Mouse (Mus musculus): ENCODE data around the gene Gm17545.

The Gm17545 gene

DNA sequence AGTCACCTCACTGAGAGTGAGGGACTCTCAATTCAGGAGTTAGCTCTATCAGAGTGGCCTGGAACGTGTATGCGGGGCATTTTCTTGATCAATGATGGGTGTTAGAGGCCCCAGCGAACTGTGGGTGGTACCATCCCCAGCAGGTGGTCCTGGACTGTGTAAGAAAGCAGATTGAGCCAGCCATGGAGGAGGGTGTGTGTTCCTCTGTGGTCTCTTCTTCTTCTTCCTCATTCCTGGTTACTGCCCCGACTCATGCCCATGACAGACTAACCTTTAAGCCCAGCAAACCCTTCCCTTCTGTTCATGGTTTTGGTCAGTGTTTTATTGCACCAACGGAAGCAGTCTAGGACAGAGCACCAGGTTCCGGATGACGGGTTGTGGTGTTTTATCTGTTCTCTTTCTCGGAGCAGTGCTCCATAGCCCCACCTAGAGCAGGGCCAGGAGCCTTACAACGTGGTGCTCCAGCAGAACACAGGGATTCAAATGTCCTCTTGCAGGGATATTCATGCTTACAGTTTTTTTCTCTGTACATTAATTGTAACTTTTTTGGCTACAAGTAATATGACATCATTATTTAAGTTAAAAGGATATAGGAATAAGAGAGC is 40.2 kb downstream of the Gm17545 start:
- CTCF ChIA-PET, result no interaction called here

DNA sequence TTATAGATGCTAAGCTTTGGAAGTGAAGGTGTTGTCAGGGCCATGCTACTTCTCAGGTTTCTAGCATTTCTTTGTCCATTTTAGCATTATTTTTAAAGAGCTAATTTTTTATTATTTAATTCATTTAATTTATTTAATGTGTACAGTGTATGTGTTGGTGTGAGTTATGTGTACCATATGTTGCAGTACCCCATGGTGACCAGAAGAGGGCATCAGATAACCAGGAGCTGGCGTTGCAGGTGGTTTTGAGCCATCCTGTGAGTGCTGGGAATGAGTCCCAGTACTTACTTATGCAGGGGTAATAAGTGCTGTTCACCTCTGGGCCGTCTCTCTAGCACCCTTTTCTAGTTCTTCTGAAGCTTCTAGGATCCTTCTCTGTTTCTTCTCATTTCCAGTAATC is 41.0 kb downstream of the Gm17545 start:
- CTCF ChIA-PET, result no interaction called here

DNA sequence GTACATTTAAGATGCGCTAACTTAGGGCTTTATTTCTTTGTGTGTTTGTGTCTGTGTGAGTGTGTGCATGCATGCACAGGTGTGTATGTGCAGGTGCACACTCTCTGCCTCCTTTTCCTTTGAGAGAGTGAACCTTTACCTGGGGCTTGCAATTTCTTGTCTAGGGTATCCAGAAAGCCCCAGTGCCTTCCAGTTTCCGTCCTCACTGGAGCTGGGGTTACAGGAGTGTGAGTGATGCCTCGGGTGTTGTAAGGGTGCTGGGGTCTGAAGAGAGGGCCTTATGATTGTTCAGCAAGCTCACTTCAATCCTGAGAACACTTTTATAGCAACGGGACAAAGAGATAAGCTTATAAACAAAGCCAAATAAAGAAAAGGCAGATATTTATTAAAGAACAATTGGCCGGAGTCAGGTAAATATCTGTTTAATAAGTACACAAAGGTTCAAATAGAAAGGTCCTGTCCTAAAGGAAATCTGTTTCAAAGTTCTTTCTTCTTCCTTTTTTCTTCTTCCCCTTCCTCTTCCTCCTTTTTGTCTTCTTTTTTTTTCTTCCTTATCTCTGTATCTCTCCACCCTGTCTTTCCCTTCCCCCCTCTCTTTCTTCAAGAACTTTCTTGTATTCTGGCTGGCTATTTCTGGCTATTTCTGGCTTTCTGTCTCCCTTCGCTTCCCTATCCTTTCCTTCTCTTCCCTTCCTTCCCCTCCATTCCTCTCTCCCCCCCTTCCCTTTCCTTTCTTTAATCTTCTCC is 43.1 kb downstream of the Gm17545 start:
- CTCF ChIA-PET, result no interaction called here

DNA sequence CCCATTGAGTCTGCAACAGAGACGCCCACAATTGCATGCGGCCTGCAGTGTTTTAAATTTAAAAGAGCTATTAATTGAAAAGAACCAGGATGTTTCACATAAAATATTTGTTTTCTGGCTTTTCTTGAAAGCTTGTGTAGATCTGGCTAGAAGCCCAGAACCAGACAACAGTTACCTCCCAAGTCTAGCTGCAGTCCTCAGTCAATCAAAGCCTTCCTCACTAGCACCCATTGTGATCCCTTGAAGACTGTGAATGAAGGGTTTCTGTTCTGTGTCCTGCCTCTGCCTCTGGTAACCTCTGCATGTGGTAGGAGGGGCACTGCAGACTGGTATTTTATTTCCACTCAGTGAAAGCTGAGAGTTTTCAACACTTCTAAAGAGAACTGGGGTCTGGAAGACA is 48.9 kb downstream of the Gm17545 start:
- CTCF ChIA-PET, result no interaction called here

DNA sequence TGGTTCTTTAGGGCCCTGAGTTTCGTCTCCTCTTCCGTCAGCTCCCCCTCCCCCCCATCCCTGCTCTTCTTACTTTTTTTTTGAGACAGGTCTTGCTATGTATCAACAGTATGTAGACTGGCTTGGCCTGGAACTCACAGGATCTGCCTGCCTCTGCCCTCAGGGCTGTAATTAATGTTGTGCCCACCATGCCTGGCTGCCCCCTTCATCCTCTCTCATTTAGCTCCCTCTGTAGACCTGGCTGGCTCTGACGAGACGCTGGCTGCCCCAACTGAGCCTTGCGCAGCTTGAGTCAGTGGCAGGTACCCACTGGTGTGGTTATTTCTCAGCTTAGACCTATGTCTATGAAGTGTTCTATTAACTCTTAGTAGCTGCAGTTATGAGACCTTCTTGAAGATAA is 49.5 kb downstream of the Gm17545 start:
- CTCF ChIA-PET, result no interaction called here

DNA sequence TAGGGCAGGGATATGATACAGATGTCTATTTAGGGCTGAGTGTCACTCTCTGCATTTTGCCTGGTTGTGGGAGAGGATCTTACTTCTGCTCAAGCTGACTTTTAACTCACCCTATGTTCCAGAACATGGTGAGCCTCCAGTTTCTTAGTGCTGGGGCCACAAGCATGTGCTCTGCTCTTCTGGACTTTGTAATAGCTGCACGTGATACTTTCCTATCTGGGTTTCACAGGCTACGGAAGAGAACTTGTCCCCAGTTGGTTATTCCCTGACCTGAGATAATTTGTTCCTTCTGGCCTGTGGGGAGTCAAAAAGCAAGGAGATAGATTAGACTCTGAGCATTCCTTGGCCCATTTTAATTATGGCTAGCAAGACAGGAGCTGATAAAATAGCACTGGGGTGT is 51.5 kb downstream of the Gm17545 start:
- CTCF ChIA-PET, result no interaction called here
